Mouse (Mus musculus): ENCODE results near the gene Klhl18. TPM values are rescaled to one million over a fixed set of nuclear protein-coding genes. Genes with fewer than 3 reads are reported as not detected.

Klhl18 gene
- polyA plus RNA-seq, 1 experiment from 2014 or later, result 4.5 TPM

DNA sequence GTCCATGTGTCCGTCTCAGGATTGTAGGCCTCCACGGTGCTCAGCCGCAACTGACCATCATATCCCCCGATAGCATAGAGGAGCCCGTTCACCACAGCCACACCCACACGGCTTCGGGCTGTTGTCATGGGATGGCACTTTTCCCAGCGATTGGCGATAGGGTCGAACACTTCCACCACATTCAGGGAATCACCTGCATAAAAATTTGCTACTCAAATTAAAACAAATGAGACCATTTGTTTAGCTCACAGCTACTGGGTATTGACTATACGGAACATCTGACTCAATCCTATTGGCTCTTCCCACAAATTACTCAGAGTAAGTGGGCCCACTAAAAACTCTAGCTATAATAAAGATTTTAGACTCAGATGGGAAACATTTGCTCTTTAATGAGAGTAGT, 40.5 kb downstream of the Klhl18 start:
- TF ChIP-seq EP300 (IDR thresholded peaks at IDR 0.05), result no peak
- TF ChIP-seq CTCF (IDR thresholded peaks at IDR 0.05), result no peak
- Histone ChIP-seq H3K4me3 (ENCODE audit: low read depth, low read length) (no peak overlapping the region), H3K36me3 (ENCODE audit: insufficient read depth, low read length) (peaks cover 14% of the 10 kb centered on the region), H3K27me3 (replicated peaks; ENCODE audit: insufficient read depth, low read length) (no peaks in the 10 kb centered on the region), H3K4me1 (ENCODE audit: insufficient read depth, low read depth, low read length) (no peaks in the 10 kb centered on the region), H3K9ac (replicated peaks; ENCODE audit: low read depth) (no peak overlapping the region), H3K27ac (ENCODE audit: low read length) (no peak overlapping the region), H3K9me3 (ENCODE audit: low read length) (no peaks in the 10 kb centered on the region), H3K4me2 (replicated peaks; ENCODE audit: low read depth, low read length) (no peak overlapping the region)
- WGBS, result 93% methylated on average over 11 of the region's 11 CpGs
- no peak for DNase-seq (ENCODE audit: low spot score)
- no peak for ATAC-seq

- WGBS, result 94% methylated on average over 2 of the region's 2 CpGs
- Histone ChIP-seq H3K4me3 (ENCODE audit: low read depth, low read length) (no peak overlapping the region), H3K9me3 (ENCODE audit: low read length) (no peaks in the 10 kb centered on the region), H3K27me3 (replicated peaks; ENCODE audit: insufficient read depth, low read length) (no peaks in the 10 kb centered on the region), H3K4me2 (replicated peaks; ENCODE audit: low read depth, low read length) (no peak overlapping the region), H3K4me1 (ENCODE audit: insufficient read depth, low read depth, low read length) (no peaks in the 10 kb centered on the region), H3K27ac (ENCODE audit: low read length) (no peak overlapping the region), H3K9ac (replicated peaks; ENCODE audit: low read depth) (no peak overlapping the region), H3K36me3 (ENCODE audit: insufficient read depth, low read length) (peaks cover 14% of the 10 kb centered on the region)
- TF ChIP-seq EP300 (IDR thresholded peaks at IDR 0.05), result no peak
- TF ChIP-seq CTCF (IDR thresholded peaks at IDR 0.05), result no peak
- DNase-seq (ENCODE audit: low spot score) (no peak), ATAC-seq (no peak)
Observed at GRCm38 (mm10) chr9:110433045-110433444, 43.4 kb downstream of the Klhl18 start.

DNA sequence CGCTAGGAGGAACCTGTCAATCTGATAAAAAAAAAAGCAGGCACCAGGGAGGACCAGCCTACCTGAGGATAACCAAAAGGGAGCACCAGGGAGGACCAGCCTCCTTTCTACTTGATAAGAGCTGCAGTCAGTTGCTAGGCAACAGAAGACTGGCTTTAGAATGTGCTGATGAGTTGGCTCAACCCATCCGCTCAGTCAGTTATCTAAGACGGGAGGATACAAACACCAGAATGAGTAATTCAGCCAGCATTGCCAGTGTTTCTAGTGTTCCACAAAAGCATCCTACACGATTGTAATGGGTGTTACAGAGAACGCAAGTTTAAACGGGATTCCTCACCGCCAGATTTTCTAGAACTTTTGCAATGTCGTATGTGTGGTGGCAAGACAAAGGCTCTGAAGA, 45.3 kb downstream of the Klhl18 start:
- H3K4me1 ChIP-seq (ENCODE audit: insufficient read depth, low read depth, low read length), result no peaks in the 10 kb centered on the region
- DNase-seq (ENCODE audit: low spot score), result no peak
- no peak for ATAC-seq
- no peaks in the 10 kb centered on the region for H3K27me3 ChIP-seq (replicated peaks; ENCODE audit: insufficient read depth, low read length)
- no peak overlapping the region for H3K4me3 ChIP-seq (ENCODE audit: low read depth, low read length)
- no peak overlapping the region for H3K27ac ChIP-seq (ENCODE audit: low read length)
- TF ChIP-seq CTCF (IDR thresholded peaks at IDR 0.05) (no peak), EP300 (IDR thresholded peaks at IDR 0.05) (no peak)
- H3K4me2 ChIP-seq (replicated peaks; ENCODE audit: low read depth, low read length), result no peak overlapping the region
- no peaks in the 10 kb centered on the region for H3K9me3 ChIP-seq (ENCODE audit: low read length)
- 81% methylated on average over 8 of the region's 8 CpGs for WGBS
- H3K9ac ChIP-seq (replicated peaks; ENCODE audit: low read depth), result no peak overlapping the region
- H3K36me3 ChIP-seq (ENCODE audit: insufficient read depth, low read length), result peaks cover 25% of the 10 kb centered on the region

DNA sequence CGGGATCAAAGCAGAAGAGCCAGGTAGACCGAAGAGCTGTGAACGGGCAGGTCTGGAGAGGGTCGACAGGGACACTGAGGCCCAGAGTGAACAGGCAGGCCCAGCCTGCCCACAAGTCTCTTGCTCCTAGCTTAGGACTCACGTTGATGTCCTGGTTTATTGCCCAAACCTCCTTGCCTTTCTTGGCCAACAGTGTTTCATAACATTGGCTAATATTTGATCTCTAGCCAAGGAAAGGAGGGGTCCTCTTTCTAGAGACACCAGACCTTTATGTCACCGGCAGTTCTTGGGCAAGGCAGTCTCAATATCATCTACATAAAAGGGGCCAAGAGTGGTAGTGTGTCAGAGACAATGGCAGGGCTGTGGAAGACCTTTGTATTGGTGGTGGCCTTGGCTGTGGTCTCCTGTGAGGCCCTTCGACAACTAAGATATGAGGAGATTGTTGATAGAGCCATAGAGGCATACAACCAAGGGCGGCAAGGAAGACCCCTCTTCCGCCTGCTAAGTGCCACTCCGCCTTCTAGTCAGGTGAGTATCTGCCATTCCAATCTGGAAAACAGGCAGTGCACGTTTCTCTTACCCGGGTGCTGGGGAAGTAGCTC, 56.9 kb downstream of the Klhl18 start, which contains the start of gene Ngp:
Gene Ngp (plus strand): TSS at position 237 of the 602 bp plus-strand sequence.
- no peak within 1 kb of the TSS for H3K9ac ChIP-seq (replicated peaks; ENCODE audit: low read depth)
- 74% methylated on average over 12 of the region's 12 CpGs for WGBS
- no peaks in the 10 kb centered on the region for H3K9me3 ChIP-seq (ENCODE audit: low read length)

GRCm38 (mm10) chr9:110413785-110414184, 62.7 kb downstream of the Klhl18 start:
- peak; percentile 72 for ATAC-seq
- H3K27me3 ChIP-seq (replicated peaks; ENCODE audit: insufficient read depth, low read length), result no peaks in the 10 kb centered on the region
- H3K4me1 ChIP-seq (ENCODE audit: insufficient read depth, low read depth, low read length), result 0 out of 2 replicates have a peak, but pooled peaks cover 3% of the 10 kb centered on the region
- no peak overlapping the region for H3K27ac ChIP-seq (ENCODE audit: low read length)
- H3K4me3 ChIP-seq (ENCODE audit: low read depth, low read length), result no peak overlapping the region
- no peaks in the 10 kb centered on the region for H3K36me3 ChIP-seq (ENCODE audit: insufficient read depth, low read length)
- no peak overlapping the region for H3K9ac ChIP-seq (replicated peaks; ENCODE audit: low read depth)
- TF ChIP-seq EP300 (IDR thresholded peaks at IDR 0.05) (no peak), CTCF (IDR thresholded peaks at IDR 0.05) (peak; percentile 72)
- no peaks in the 10 kb centered on the region for H3K9me3 ChIP-seq (ENCODE audit: low read length)
- WGBS, result 45% methylated on average over 9 of the region's 9 CpGs
- no peak overlapping the region for H3K4me2 ChIP-seq (replicated peaks; ENCODE audit: low read depth, low read length)
- DNase-seq (ENCODE audit: low spot score), result peak; percentile 86

More for the DNA sequence above, 56.9 kb downstream of the Klhl18 start, which contains the start of gene Ngp:
- H3K27ac ChIP-seq (ENCODE audit: low read length), result no peak within 1 kb of the TSS
- no peak within 1 kb of the TSS for H3K4me3 ChIP-seq (ENCODE audit: low read depth, low read length)
- H3K27me3 ChIP-seq (replicated peaks; ENCODE audit: insufficient read depth, low read length), result no peaks in the 10 kb centered on the region
- no peak within 1 kb of the TSS for H3K4me2 ChIP-seq (replicated peaks; ENCODE audit: low read depth, low read length)
- no peak for DNase-seq (ENCODE audit: low spot score)
- H3K36me3 ChIP-seq (ENCODE audit: insufficient read depth, low read length), result no peaks in the 10 kb centered on the region
- no peak for ATAC-seq
- no peak for TF ChIP-seq EP300 (IDR thresholded peaks at IDR 0.05)
- no peak for TF ChIP-seq CTCF (IDR thresholded peaks at IDR 0.05)
- no peaks in the 10 kb centered on the region for H3K4me1 ChIP-seq (ENCODE audit: insufficient read depth, low read depth, low read length)

DNA sequence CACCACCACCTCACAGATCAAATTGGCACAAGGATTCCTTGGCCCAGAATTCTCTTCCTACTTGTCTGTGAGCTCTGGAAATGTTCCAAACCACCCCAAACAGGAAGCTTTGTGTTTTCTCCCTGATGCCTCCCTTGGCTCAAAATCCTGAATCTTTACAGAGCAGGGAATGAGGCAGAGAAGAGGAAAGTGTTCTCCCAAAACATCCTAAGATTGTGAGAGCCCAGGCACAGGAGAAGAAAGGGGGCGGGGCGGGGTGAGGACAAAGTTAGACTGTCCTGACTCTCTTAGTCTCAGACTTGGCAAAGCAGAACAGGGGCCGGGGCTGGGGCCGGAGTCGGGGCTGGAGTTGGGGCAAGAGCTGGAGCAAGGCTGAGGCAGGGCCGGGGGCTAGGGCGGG, 63.6 kb downstream of the Klhl18 start:
- Histone ChIP-seq H3K27ac (ENCODE audit: low read length) (peak overlapping the region; percentile 51), H3K4me1 (ENCODE audit: insufficient read depth, low read depth, low read length) (0 out of 2 replicates have a peak, but pooled peaks cover 3% of the 10 kb centered on the region), H3K4me3 (ENCODE audit: low read depth, low read length) (no peak overlapping the region), H3K4me2 (replicated peaks; ENCODE audit: low read depth, low read length) (no peak overlapping the region; the same call in 1 of the 2 replicates), H3K27me3 (replicated peaks; ENCODE audit: insufficient read depth, low read length) (no peaks in the 10 kb centered on the region), H3K36me3 (ENCODE audit: insufficient read depth, low read length) (no peaks in the 10 kb centered on the region), H3K9ac (replicated peaks; ENCODE audit: low read depth) (no peak overlapping the region), H3K9me3 (ENCODE audit: low read length) (no peaks in the 10 kb centered on the region)
- ATAC-seq (no peak), DNase-seq (ENCODE audit: low spot score) (peak; percentile 38)
- TF ChIP-seq EP300 (IDR thresholded peaks at IDR 0.05), result 0 out of 2 replicates have a peak, but pooled peaks have one; percentile 8
- TF ChIP-seq CTCF (IDR thresholded peaks at IDR 0.05), result no peak
- 51% methylated on average over 4 of the region's 7 CpGs for WGBS

Data from lung, postnatal 0 days (tissue).